In genomic region chr6:22378462-22378861, GRCm38 (mm10) we compare ENCODE assay signal across 17 mouse cellular contexts. TPM values are rescaled to one million over a fixed set of nuclear protein-coding genes. Genes with fewer than 3 reads are reported as not detected.
DNase-seq lines count a peak whose midpoint lies in the region; ATAC-seq and TF ChIP-seq lines count a peak whose summit lies in the region.
"Had no signal": no experiment of that assay in that cellular context is flagged by ENCODE, and none has a peak within 500 bp of the region (broad histone marks: within the 10 kb centered on the region; RNA-seq: fewer than 3 reads in every experiment).

No protein-coding gene starts in this region.

- 44% methylated on average over 5 of the region's 5 CpGs for WGBS in liver, postnatal 0 days (ENCODE audit: insufficient replicate concordance)
- 22% methylated on average over 5 of the region's 5 CpGs for WGBS in stomach, postnatal 0 days

- no peak overlapping the region for H3K4me2 ChIP-seq in liver, postnatal 0 days (ENCODE audit: low read depth, low read length)
- H3K4me2 ChIP-seq in stomach, postnatal 0 days (replicated peaks; ENCODE audit: low read depth) = no peak overlapping the region
- H3K4me2 ChIP-seq: forebrain, embryonic 15.5 days; hindbrain, embryonic 14.5 days; midbrain, embryonic 13.5 days had no signal

- H3K9ac ChIP-seq in liver, postnatal 0 days (replicated peaks) = no peak overlapping the region
- no peak overlapping the region for H3K9ac ChIP-seq in stomach, postnatal 0 days (ENCODE audit: low read length)
- H3K9ac ChIP-seq: forebrain, embryonic 15.5 days; hindbrain, embryonic 14.5 days; midbrain, embryonic 13.5 days had no signal

- H3K27me3 ChIP-seq in liver, postnatal 0 days (ENCODE audit: insufficient read depth, low read length) = no peaks in the 10 kb centered on the region
- H3K27me3 ChIP-seq in stomach, postnatal 0 days (ENCODE audit: control insufficient read depth, insufficient read depth, low read length) = no peaks in the 10 kb centered on the region
- H3K27me3 ChIP-seq: forebrain, embryonic 15.5 days; midbrain, embryonic 13.5 days had no signal

- no peak overlapping the region for H3K4me3 ChIP-seq in liver, postnatal 0 days (ENCODE audit: low read depth, low read length)
- H3K4me3 ChIP-seq in stomach, postnatal 0 days (ENCODE audit: low read depth, low read length) = no peak overlapping the region
- H3K4me3 ChIP-seq: forebrain, embryonic 15.5 days; heart, embryonic 10.5 days; midbrain, embryonic 13.5 days had no signal

- TF ChIP-seq EP300 in liver, postnatal 0 days (IDR thresholded peaks at IDR 0.05; ENCODE audit: low read depth) = no peak
- no peak for TF ChIP-seq EP300 in stomach, postnatal 0 days (optimal IDR thresholded peaks at IDR 0.05)

- H3K4me1 ChIP-seq in liver, postnatal 0 days (ENCODE audit: insufficient read depth) = no peaks in the 10 kb centered on the region
- no peaks in the 10 kb centered on the region for H3K4me1 ChIP-seq in stomach, postnatal 0 days (replicated peaks; ENCODE audit: control insufficient read depth, insufficient read depth)
- H3K4me1 ChIP-seq: forebrain, embryonic 15.5 days; heart, embryonic 10.5 days; midbrain, embryonic 13.5 days had no signal

- ATAC-seq in liver, postnatal 0 days = peak; percentile 53; the same call in 1 of the 2 replicates
- peak; percentile 82 for ATAC-seq in inflammation-experienced regulatory T-cells, adult 6 months
- peak; percentile 54; the same call in 1 of the 2 replicates for ATAC-seq in stomach, postnatal 0 days (ENCODE audit: low FRiP score, low TSS enrichment)
- ATAC-seq: forebrain, embryonic 15.5 days; midbrain, embryonic 13.5 days had no signal

- H3K9me3 ChIP-seq in liver, postnatal 0 days (ENCODE audit: low read length) = no peaks in the 10 kb centered on the region
- no peaks in the 10 kb centered on the region for H3K9me3 ChIP-seq in stomach, postnatal 0 days (ENCODE audit: control insufficient read depth, low read length)
- H3K9me3 ChIP-seq: forebrain, embryonic 15.5 days; heart, embryonic 10.5 days; midbrain, embryonic 13.5 days had no signal

- H3K36me3 ChIP-seq in liver, postnatal 0 days (replicated peaks; ENCODE audit: insufficient read depth, low read length) = no peaks in the 10 kb centered on the region
- H3K36me3 ChIP-seq in stomach, postnatal 0 days (ENCODE audit: control insufficient read depth, insufficient read depth, low read length) = no peaks in the 10 kb centered on the region
- H3K36me3 ChIP-seq: forebrain, embryonic 15.5 days; heart, embryonic 10.5 days; midbrain, embryonic 13.5 days had no signal

- no peak overlapping the region for H3K27ac ChIP-seq in liver, postnatal 0 days (ENCODE audit: low read depth)
- no peak overlapping the region for H3K27ac ChIP-seq in stomach, postnatal 0 days (replicated peaks)
- H3K27ac ChIP-seq: forebrain, embryonic 15.5 days; heart, embryonic 10.5 days; hindbrain, embryonic 14.5 days; midbrain, embryonic 13.5 days had no signal

- no peak for TF ChIP-seq CTCF in liver, postnatal 0 days (IDR thresholded peaks at IDR 0.05; ENCODE audit: low read depth)
- TF ChIP-seq CTCF in stomach, postnatal 0 days (IDR thresholded peaks at IDR 0.05; ENCODE audit: low read depth) = no peak

- DNase-seq in liver, postnatal 0 days = no peak
- no peak for DNase-seq in liver
- DNase-seq in Muller cell, postnatal 12 days (ENCODE audit: inconsistent ontology term) = peak; percentile 33
- no peak for DNase-seq in stomach, postnatal 0 days (ENCODE audit: low spot score)
- DNase-seq in ovary, postnatal 10 days (ENCODE audit: low spot score) = no peak
- DNase-seq in urinary bladder, postnatal 4 days (ENCODE audit: low spot score in 2 of 2) = no peak
- DNase-seq in adrenal gland, postnatal 14 days = no peak
- DNase-seq: B cell, adult 2 months; cerebellum, postnatal 25 days; gastrocnemius, postnatal 36 days; kidney, adult 8-10 months; lung, adult 2 months had no signal

RNA-seq across cellular contexts. Expression of gene Fam3c, which starts 22.4 kb away (rescaled TPM):
- 32.6 and 38.2 TPM in 2 replicates for polyA plus RNA-seq in liver, postnatal 0 days (2015; fragmentation: Nextera tagmentation; extraction: Ambion mirVana)
- 100 to 1,000 TPM in 2 of 3 experiments, 10 to 100 TPM in 1; 87.6 to 140 (median 107) TPM for polyA plus RNA-seq in inflammation-experienced regulatory T-cells, adult 6 months (2017; shearing (Covaris generic))
- 94.8 and 99.4 TPM in 2 replicates for polyA plus RNA-seq in stomach, postnatal 0 days (2015; fragmentation: Nextera tagmentation; extraction: Ambion mirVana)
- 47.7 and 52.0 TPM in 2 replicates for total RNA-seq in adrenal gland, postnatal 14 days (2021)
